Mouse (Mus musculus): ENCODE data around the gene Unc5c.

The Unc5c gene

DNA sequence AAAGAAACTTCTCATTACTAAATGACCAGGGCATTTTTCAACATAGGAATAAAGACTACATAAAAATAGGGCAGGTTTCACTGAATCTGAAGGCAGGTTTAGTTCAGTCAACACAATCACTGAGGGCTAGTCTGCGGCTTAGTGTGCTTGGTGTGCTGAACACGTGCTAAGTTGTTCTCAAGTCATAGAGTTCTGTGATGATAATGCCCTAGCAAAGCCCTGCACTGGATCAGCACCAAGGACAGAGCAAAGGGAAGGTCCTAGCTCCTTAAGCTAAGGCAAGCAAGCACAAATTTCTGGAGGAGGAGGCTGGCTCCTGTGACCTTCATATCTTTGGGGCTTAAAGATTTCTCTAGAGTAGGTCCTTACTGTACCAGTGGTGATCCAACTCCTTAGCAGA is 346.3 kb downstream of the Unc5c start:
- DNase-seq (ENCODE audit: low spot score in 2 of 2) = no peak

DNA sequence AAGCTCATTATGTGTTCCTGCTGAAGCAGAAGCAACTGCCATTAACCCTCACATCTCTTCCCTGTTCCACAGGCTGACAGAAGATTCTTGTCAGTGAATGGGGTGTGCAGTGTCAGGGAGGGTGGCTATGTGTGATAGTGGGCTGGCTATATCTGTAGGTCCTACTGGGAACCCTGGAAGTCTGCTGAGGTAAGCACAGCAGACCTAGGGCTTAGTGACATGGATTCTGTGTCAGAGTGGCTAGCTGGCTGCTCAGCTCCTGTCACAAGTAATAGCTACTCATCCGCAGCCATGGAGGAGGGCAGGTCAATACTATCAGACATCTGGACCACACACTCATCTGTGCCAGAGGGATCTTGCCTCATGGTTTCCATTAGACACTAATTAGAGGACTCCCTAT is 349.8 kb downstream of the Unc5c start:
- no peak for DNase-seq (ENCODE audit: low spot score in 2 of 2)

DNA sequence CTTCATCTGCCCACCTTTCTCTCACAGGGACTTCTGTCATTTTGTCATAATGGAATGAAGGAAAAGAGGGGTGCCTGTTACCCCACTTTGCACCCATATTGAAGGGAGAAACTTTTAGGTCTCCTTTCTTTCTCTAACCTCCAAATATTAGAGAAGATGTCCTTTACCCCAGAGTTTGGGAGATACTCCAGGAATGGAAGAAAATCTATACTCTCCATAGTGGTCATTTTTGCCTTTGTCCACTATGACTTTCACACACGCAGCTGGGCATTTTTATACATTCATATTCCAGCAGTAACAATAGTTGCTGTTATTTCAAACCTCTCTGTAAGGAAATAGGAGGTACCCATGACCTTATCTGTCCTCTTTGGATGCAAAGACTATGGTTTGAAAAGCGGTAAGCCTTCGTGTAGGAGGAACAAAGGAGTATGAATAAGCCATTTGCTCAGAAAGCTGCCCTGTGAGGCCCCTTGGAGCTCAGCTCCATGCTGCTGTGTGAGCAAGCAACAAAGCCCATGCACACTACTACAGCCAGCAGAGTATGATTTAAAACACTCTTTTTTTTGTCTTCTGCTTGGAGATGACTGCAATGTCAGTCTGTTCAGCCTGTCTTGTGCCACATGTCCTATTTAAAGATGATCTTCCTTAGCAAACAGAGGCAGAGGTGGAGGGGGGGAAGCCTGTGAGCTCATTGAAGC is 353.7 kb downstream of the Unc5c start:
- DNase-seq (ENCODE audit: low spot score in 2 of 2) = no peak

DNA sequence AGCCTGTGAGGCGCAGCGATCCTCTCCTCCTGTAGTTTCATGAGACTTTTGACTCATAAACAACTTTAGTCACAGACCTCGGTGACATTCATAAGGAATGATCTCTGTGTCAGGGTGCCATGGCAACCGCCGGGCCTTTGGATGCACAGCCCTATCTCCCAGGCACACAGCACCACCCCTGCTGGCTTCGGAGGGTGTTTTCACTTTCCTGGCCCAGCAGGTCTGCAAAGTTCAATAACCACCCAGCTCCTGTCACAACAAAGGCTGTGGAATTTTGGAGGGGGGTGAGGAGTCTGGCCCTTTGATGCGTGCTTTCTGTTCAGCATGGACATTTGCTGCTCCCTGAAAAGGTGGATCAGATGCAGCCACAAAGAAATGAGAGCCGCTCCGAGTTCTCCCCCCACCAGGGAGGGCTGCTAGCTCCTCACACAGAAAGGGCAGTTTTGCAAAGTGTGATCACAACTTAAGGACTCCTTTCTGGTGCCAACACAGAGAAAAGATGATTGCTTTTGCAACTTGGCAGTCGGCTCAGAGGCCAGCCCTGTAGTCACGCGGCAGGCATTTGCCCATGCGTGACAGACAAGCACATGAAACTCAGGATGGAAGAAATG is 354.4 kb downstream of the Unc5c start:
- DNase-seq (ENCODE audit: low spot score in 2 of 2) = no peak

DNA sequence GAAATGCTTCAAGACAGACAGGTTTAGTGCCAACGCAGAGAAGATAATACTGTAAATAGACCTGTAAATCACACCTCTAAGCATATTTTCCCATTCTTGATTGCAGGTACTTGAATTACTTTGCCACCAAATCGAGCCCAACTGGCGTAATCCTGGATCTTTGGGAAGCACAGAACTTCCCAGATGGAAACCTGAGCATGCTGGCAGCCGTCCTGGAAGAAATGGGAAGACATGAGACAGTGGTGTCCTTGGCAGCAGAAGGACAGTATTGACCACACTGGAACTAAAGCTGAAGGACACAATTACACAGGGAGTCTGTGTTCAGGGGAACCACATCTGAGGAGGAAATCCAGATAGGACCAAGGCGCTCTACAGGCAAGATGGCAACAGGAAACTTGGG is 363.3 kb downstream of the Unc5c start:
- DNase-seq (ENCODE audit: low spot score in 2 of 2) = no peak

DNA sequence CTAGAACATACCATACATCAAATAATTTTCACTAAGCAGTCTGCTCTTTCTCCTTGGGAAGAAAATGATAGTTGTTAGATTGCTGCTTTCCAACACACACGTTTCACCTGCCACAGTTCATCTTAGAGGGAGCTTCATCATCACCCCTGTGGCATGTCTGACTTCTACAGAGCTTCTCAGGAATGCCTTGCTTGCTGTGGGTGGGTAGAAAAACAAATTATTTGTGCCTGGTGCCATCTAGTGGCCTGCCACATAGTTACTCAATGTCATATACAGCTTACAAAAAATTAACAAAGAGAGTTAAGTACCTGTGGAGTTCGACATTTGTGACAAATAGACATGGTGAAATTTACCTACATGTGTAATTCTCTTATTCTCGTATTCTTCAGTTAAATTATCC is 366.1 kb downstream of the Unc5c start:
- DNase-seq (ENCODE audit: low spot score in 2 of 2) = peak in 1 of 2 experiments; percentile 24

DNA sequence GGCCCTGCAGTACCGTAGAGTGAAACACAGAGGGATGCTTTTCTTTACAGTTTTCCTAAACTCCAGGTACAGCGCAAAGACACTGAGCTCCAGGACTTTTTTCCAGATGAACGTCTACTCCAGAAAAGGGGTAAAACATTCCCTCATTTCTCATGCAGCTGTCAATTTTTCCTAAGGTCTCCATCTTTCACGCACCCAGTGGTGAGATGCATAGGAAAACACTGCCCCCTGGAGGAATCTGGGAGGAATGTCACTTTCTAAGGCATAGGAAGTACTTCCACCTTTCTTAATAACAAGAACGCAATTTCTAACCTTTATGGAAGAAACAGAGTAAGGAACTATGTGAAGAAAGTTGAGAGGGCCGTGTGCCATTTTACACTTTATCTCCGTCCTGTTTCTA is 373.8 kb downstream of the Unc5c start:
- no peak for DNase-seq (ENCODE audit: low spot score in 2 of 2)

DNA sequence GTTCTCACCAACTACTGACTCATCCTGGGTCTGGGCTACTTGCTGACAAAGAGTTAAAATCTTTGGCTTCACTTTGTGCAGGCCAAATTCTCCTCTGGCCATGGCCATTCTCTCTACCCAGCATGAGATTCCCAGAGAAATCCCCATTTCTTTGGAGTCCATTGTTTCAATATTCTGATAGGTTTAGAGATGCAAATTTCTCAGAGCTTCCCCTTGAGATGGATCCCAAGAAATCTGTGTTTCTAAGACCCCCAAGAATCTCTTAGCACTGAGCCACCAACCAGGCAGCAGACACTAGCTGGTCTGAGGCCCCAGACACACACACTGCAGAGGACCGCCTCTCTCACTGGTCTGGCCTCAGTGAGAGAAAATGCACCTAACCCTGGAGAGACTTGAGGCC is 384.2 kb downstream of the Unc5c start:
- DNase-seq (ENCODE audit: low spot score in 2 of 2) = no peak

DNA sequence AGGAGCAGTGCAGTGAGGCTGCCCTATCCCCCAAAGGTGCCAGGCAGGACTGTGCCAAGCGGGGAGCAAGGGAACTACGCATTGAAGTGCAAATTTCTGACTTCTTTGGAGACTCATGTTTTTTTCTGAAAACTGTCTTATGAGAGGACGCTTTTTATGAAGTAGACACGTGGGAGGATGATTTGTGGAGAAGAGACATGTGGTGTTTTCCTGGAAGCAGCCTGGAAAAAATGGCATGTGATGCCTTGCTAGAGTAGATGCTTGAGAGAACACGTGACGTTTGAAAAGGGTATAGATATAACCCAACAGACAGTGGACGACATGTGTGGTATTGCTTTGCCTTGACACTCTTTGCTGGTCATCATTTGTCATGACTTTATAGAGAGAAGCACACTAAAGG is 385.1 kb downstream of the Unc5c start:
- DNase-seq (ENCODE audit: low spot score in 2 of 2) = no peak

DNA sequence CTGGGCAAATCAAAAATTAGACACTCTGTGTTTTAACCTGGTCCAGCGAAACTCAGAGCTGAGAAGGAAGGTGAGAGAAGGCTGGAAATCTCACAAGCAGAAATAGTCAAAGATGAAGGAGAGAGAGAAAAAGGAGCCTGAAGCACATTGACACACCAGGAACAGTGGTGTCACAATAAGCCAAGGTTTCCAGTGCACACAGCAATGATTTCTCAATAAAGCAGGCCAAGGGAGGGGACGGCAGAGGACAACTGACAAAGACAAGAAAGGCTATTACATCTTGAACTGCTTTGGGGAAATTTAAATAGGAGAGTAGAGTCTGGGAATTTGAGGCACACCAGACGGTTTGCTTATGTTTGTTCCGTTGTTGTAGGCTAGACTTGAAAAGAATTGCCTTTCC is 389.3 kb downstream of the Unc5c start:
- no peak for DNase-seq (ENCODE audit: low spot score in 2 of 2)

DNA sequence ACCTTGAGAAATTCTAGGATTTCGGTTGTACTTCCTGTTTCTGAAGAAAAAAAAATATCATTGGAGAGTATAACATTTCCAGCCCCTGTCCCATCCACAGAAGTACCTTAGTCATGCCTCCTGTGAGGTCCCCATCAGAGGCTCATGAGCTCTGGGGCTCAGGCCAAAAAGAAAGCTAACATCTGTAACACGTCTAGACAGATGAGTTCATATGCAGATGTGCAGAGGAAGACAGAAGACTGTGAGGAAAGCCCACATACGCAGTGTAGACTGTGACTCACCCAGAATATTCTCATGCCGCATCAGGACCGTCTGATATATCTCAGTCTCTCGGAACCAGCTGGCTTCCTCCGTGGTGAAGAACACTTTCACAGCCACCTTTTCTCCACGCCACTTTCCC is 392.1 kb downstream of the Unc5c start:
- no peak for DNase-seq (ENCODE audit: low spot score in 2 of 2)

DNA sequence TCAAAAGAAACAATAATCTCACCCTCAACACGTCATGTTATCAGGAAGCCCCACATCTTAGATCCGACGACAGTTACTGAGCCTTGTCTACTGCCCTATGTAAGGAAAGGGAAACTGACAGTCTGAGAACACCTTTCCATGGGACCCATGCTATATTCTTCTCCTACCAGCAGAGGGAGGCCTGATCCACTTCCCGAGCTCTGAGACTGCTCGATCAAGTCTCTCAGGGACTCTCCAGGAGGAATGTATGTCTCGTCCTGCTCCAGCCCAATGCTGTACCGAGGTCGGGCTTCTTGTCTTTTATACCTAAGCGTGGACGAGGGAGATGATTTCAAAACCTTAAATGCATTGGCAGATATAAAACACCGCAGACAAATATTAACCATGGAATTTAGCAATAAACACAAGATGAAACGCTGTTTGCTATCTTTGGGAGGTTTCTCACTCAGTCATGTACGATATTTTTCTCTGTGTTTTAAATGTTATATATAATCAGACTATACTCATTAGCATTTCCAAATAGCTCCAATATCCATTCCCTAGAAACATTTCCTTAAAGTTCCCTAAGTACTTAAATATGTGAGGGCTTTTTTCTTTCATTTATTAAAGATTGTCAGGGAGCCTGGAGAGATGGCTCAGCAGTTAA is 397.9 kb downstream of the Unc5c start:
- no peak for DNase-seq (ENCODE audit: low spot score in 2 of 2)

DNA sequence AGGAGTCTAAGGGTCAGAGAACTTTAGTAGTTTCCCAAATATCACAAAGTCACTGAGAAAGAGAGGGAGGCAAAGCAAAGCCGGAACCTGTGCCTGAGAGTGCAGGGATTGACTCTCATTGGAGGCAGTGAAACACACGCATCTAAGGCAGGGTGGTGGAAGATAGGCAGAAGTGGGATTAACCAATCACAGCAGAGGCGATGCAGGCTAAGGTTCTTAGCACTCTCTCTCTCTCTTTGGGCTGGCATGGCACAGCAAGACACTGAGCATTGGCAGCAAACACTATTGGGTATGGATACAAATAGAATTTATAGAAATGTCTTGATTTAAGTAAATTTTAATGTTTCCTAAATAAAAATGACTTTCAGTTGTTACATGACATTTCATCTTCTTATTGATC is 406.8 kb downstream of the Unc5c start:
- DNase-seq (ENCODE audit: low spot score in 2 of 2) = no peak

DNA sequence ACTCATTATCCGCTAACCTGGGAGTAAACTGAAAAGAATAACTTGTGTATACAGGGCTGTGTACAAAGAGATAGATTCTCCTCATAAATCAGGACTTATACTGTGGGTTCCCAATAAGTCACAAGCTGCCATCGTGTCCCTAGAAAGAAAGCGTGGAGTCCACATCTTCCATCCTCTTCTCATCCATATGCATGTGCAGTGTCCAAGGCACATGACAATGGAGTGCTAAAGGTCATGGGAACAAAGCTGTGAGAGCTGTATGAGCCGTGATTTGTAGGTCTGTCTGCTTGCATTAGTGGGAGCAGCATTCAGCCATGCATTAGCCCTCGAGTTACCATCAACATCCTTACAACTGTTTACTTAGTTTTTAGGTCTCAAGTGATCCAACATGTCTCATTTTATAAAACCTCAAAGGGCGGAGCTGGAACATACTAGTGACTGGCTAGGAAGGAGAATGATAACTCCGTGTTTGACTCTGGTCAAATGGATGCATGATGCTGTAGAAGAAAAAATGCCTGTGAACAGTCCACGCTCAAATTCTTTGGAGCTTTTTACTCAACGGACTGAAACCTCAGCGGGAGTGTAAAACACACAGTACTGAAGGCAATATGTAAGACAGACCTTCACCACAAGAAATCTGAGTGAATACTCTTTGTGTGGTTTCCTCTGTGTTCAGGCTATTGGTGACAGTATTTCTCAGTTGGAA is 407.5 kb downstream of the Unc5c start:
- DNase-seq (ENCODE audit: low spot score in 2 of 2) = no peak

DNA sequence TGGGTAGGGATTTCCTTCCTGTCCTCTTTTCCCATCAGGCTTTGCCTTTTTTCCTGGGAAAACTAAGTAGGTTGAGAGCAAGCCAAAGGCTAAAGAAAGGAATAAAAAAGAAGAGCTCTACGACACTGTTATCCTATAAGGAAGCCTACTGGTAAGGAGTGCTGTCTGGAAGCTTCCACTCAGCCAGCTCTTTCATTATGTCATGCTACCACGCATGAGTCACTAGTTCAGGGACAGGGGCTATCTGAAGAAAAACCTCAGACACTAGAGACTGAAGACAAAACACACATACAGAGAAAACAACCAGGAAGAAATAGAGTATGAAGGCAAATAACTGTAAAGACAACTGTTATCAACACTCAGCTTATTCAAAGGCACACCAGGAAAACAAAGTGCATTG is 417.5 kb downstream of the Unc5c start:
- DNase-seq (ENCODE audit: low spot score in 2 of 2) = no peak

DNA sequence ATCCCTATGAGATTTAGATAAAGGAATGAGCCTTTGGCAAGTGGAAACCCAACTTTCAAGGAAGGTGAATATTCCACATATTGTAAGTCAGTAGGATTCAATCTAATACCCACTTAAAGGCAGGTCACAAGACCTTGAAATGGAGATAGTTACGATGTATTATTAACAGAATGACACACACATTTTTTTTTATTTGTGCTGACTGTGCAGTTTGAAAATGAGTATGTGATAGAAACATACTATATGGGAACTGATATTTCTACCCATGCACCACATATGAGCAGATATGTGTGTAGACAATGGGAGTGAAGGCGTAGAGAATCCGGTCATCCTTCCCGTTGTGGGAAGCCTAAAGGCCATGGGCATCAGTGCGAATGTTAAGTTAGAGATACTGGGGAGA is 419.2 kb downstream of the Unc5c start:
- DNase-seq (ENCODE audit: low spot score in 2 of 2) = no peak
